Mouse (Mus musculus) heart, postnatal 0 days (tissue): ENCODE data around the gene Ripor2.

Experiments used
- CTCF ChIP-seq: IDR thresholded peaks from 2 replicates; pipeline ENCODE4 v1.5.1; 2016; ENCODE audit warnings: antibody characterized with exemption, control low read depth, low read depth
- EP300 ChIP-seq: IDR thresholded peaks from 2 replicates; pipeline ENCODE4 v1.6.1; 2016; ENCODE audit warnings: antibody characterized with exemption, low read depth

DNA sequence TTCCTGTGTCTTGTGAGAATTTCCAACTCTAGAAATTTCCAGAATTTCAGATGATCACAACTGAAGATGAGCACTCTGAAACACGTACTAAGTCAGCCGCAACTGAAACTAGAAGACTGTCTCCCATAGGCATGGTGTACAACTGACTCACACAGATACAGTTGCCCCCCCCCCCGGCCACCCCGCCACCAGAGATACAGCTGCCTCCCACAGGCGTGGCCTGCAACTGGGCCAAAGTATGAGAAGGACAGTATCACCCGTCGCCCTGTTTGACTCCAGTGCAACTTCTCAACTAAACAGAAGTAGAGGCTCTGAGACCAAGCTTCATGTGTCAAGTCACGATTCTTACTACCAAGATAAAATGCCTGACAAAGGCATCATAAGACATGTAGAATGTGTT, 1.2 kb upstream of the Ripor2 start:
- TF ChIP-seq CTCF (no peak), EP300 (no peak)
